Mouse (Mus musculus) heart, postnatal 14 days (tissue): ENCODE results near the gene Pdgfb. TPM values are rescaled to one million over a fixed set of nuclear protein-coding genes. Genes with fewer than 3 reads are reported as not detected.

Source experiments
- DNase-seq, 2 experiments: peaks; one replicate each; pipeline ENCODE4 v3.0.0; 2021 to 2022
- intact Hi-C: fragments of 180-260 bp; cut with DNase I; formaldehyde crosslinking; loops from one replicate; pipeline ENCODE4 v1.15.1; 2025
- total RNA-seq, 2 experiments: library from RNA; stranded (reverse); gene quantifications; 2 replicates each; pipeline ENCODE4 v1.2.3; 2021

The Pdgfb gene
- total RNA-seq, 2 experiments from 2014 or later: 42.2 to 43.4 TPM

- intact Hi-C loops: loop anchor here (2.0 kb wide), 2 partner anchors 60 kb away; no protein-coding TSS in a partner anchor
- peak; percentile 63 to 73 for DNase-seq
Observed at GRCm38 (mm10) chr15:80012527-80013201, 2.1 kb downstream of the Pdgfb start.

GRCm38 (mm10) chr15:80011778-80012526 is 2.8 kb downstream of the Pdgfb start:
- DNase-seq: peak in 1 of 2 experiments; percentile 44
- intact Hi-C loops: loop anchor here (2.0 kb wide), 2 partner anchors 59 to 61 kb away; no protein-coding TSS in a partner anchor

DNA sequence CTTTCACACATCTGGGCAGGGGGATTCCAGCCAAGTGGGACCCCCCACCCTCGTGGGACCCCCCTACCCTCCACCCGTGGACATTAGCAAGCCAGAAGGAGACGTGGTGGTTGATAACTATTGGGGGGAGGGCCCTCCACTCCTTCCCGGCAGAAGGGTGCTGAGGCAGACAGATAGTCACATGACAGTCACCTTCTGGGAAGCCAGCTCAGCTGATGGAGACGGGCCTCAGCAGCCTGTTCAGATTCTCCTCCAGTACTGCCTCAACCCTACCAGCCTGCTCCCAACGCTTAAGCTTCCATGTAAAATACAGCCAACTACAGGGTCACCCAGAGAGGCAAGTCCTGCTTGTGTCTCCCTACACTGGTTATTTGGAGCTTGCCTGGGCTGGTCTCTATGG is 3.6 kb downstream of the Pdgfb start:
- intact Hi-C loops: no loop called here
- DNase-seq: no peak

DNA sequence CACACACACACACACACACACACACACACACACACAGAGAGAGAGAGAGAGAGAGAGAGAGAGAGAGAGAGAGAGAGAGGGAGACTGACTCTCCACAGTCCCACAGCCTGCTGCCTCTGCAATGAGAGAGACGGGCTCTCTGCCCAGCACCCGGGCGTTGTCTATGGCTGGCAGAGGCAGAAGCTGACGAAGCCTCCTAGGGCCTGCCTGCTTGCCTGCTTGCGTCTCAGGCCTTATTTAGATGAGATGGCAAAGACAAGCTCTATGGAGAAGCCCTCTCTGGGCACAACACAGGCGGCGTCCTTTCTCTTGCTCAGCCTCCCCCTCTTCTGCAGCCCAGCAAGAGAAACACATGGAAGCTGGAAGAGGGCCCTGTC is 4.6 kb downstream of the Pdgfb start:
- peak in 1 of 2 experiments; percentile 57 for DNase-seq
- intact Hi-C loops: no loop called here

DNA sequence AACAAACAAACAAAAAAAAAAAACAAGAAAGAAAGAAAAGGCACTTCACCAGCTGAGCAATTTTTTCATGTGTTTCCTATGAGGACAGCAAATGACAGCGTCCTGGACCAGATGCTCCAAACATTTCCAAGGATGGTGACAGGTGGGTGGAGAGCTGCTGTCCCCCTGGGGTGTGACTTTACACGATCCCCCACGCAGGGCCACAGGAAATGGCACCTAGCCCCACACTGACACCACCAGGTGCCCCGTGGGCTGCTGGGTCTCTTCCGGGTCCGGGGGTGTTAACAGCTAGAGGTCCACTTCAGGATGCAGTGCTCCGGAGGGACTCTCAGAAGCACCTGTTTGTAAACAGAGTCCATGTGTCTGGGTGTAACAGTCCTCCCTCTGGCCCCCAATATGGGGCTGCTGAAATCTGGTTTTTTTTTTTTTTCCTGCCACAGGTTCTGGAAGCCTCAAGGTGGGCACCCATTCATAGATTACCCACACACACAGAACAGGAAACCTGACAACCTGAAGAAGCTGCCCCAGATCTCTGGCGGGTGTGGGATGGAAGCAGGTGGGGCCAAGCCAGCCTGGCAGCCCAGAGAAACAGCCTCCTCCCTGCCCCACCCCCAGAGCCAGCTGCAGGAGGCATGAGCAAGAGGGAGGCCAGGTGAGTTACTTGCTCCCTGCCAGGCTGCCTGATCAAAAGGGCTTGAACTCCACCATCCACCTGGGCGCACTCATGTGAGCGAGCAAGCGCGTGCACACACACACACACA is 5.2 kb downstream of the Pdgfb start:
- intact Hi-C loops: no loop called here
- DNase-seq: no peak

GRCm38 (mm10) chr15:80008461-80008860 is 6.3 kb downstream of the Pdgfb start:
- intact Hi-C loops: no loop called here

DNA sequence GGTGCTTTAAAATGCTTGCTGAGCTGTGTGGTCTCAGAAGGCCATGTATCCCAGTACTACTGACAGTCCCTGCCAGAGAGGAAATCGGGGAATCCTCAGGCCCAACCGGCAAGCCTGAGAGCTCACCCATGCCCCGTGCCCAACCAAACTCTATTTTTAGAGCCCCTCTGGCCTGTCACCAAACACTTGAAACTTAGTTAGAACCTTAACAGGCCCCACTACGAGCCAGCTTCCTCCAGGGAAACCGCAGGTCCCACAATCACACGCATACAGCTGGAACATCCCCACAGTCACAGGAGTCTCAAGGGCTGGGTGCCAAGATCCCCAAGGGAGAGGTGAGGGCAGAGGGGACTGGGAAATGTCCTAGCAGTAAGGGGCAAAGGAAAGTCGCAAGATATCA is 8.6 kb downstream of the Pdgfb start:
- intact Hi-C loops: no loop called here
- DNase-seq: peak; percentile 69 to 81

More at GRCm38 (mm10) chr15:80008461-80008860, 6.3 kb downstream of the Pdgfb start:
- no peak for DNase-seq

DNA sequence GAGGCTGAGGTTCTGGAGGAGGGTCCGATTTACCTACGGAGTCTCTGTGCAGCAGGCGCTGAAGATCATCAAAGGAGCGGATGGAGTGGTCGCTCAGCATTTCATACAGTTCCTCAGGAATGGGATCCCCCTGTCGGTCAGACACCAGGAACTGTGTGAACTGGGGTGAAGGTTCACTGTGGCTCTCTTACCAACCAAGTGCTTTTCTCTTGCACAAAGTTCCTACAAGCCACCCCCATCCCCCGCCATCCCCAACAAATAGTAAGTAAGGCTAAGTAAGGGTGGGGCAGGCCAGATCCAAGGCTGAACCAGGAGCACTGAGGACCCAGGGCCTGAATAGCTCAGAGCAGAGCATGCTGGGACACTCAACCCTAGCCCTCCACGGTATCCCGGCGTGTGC is 9.3 kb downstream of the Pdgfb start:
- no peak for DNase-seq

DNA sequence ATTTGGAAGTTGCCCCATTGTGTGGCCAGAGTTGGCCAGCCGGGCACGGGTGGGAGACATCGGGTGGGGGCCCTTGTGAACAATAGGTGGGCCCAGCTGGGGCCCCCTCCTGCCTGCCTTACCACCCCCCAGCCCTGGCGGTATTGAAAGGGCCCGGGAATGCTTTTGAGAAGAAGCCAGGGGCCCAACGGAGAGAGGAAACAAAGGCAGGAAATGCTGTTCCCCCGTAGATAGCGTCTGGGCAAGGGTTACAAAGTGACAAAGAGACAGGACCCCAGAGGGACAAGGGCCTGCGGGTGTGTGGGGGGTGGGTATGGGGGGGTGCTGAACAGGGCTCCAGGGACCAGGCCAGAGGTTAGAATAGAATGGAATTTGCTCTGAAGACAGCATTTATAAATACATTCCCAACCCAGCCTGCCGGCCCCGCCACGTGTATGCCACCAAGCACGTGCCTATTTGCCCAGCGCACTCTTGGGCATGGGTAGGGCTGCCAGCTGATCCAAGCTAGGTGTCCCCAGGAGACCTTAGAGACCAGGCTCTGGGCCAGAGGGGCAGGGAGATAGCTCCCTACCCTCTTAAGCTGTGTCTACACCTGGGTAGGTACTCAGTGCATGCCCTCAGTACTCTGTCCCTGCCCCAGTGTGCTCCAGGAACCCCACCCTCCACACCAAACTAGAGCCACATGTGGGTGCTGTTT is 10.0 kb downstream of the Pdgfb start:
- intact Hi-C loops: loop anchor here (2.0 kb wide), 2 partner anchors 46 to 54 kb away; no protein-coding TSS in a partner anchor
- peak; percentile 70 to 82 for DNase-seq

More for the DNA sequence above, 9.3 kb downstream of the Pdgfb start:
- intact Hi-C loops: loop anchor here (2.0 kb wide), 2 partner anchors 45 to 55 kb away; no protein-coding TSS in a partner anchor

DNA sequence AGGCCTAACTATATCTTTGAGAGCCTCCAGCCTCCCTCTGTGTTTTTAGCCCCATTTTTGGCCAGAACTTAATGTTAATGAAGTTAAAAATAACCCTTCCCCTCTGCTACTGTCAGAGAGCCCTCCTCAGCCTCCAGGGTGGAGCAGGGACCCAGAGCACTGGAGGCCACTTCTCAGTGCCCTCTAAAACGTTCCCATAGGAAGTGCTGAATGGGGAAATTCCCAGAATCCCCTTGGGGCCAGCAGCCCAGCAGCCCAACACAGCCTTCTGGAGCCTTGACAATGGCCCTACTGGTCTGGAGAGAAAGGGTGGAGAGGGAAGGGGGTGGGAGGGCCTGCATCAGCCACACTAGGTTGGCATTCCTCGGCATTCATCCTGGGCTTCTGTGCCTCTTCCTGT is 11.2 kb downstream of the Pdgfb start:
- intact Hi-C loops: no loop called here
- peak; percentile 40 to 47 for DNase-seq

DNA sequence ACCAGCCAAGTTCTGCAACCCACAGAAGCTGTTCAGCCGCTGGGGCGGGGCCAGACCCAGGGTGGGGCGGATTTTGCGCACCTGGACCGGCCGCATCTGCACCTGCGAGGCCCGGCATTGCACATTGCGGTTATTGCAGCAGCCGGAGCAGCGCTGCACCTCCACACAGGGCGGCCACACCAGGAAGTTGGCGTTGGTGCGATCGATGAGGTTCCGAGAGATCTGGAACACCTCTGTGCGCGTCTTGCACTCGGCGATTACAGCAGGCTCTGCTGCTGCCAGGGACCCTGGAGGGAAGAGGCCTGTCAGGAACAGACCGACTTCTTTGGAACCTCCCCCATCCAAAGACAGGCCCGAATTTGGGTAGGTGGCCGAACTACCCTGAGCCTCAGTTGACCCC is 13.2 kb downstream of the Pdgfb start:
- no peak for DNase-seq
- intact Hi-C loops: no loop called here

DNA sequence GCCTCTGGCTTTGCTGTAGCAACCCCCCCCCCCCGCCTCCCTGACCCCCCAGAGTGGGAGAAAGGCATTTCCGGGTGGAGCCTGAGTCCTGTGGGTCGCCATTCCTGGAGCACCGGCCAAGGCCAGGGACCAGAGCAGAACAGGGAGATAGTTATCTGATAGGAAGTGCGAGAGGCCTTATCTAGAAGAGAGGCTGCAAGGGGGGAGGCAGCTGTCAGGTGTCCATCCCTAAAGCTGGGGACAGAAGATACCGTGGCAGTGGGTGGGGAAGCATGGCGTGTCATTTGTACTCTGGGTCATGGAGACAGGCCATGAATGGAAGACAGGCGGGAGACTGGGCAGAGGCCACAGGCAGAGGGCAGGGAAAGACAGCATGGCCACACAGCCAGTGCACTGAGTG is 14.1 kb downstream of the Pdgfb start:
- DNase-seq: peak in 1 of 2 experiments; percentile 41
- intact Hi-C loops: no loop called here

GRCm38 (mm10) chr15:79997988-79998387 is 16.8 kb downstream of the Pdgfb start:
- intact Hi-C loops: no loop called here
- DNase-seq: peak in 1 of 2 experiments; percentile 8

GRCm38 (mm10) chr15:79996781-79997180 is 18.0 kb downstream of the Pdgfb start:
- intact Hi-C loops: no loop called here
- no peak for DNase-seq

GRCm38 (mm10) chr15:79995552-79995951 is 19.2 kb downstream of the Pdgfb start:
- no peak for DNase-seq
- intact Hi-C loops: no loop called here

DNA sequence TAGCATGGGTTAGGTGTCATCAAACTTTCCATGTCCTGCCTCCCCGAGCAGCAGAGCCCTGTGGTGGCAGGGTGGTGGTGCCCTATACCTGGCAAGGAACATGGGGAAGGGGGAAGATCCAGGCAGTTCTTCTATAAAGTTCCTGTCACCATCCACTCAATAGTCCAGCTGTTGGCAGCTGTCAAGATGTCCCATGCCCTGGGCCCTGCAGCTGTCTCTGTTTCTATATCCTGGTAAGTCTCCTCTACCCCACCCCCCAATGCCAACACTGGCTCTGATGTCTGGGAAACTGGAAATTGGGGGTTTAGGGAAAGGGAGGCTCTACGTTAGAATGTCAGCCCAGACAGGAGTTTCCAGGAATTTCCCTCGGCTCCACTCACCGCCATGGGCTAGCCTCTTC is 20.2 kb downstream of the Pdgfb start:
- DNase-seq: no peak
- intact Hi-C loops: loop anchor here (5.0 kb wide), 1 partner anchor 37 kb away; no protein-coding TSS in a partner anchor

- intact Hi-C loops: no loop called here
- DNase-seq: no peak
Observed at GRCm38 (mm10) chr15:79986182-79986581, 28.6 kb downstream of the Pdgfb start.

DNA sequence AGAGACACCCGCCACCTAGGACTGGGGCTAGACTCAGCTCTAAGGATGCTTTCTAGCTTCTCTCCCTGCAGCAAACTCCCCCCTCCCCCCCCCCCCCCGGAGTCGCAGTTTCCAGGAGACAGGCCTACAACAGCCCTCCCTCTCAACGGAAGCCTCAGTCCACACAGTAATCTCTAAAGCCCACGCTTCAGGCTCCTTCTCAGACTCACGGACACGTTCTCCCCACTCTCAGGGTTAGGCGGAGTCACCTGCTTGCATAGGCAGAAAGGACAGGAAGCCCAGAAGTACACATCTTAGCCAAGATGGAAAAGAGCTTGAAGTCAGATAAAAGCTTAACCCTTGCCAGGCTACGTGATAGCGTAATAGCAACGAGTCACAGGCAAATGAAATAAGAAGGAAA is 29.3 kb downstream of the Pdgfb start:
- intact Hi-C loops: no loop called here
- no peak for DNase-seq

DNA sequence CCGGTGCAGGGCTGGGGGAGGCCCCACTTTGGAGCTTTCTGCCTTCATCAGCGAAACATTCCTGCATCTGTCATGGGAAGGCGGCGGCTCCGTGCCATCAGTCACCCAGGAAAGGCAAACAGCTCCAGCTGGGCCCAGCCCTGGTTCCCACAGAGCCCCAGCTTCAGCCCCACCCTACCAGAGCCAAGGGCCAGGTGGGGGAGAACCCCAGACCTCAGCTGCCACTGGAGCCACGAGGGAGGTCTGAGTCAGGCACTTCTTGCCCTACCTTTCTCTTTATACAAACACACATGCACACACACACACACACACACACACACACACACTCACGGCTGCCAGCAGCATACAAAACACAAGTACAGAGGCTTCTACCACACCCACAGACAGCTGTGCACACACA is 30.6 kb downstream of the Pdgfb start:
- DNase-seq: no peak
- intact Hi-C loops: no loop called here

GRCm38 (mm10) chr15:79980716-79981115 is 34.1 kb downstream of the Pdgfb start:
- intact Hi-C loops: no loop called here
- DNase-seq: no peak
